Mouse (Mus musculus): ENCODE data around the gene Calcoco1. TPM values are rescaled to one million over a fixed set of nuclear protein-coding genes. Genes with fewer than 3 reads are reported as not detected.

Calcoco1 gene
- total RNA-seq, 2 experiments from 2014 or later = 111 to 137 TPM

DNA sequence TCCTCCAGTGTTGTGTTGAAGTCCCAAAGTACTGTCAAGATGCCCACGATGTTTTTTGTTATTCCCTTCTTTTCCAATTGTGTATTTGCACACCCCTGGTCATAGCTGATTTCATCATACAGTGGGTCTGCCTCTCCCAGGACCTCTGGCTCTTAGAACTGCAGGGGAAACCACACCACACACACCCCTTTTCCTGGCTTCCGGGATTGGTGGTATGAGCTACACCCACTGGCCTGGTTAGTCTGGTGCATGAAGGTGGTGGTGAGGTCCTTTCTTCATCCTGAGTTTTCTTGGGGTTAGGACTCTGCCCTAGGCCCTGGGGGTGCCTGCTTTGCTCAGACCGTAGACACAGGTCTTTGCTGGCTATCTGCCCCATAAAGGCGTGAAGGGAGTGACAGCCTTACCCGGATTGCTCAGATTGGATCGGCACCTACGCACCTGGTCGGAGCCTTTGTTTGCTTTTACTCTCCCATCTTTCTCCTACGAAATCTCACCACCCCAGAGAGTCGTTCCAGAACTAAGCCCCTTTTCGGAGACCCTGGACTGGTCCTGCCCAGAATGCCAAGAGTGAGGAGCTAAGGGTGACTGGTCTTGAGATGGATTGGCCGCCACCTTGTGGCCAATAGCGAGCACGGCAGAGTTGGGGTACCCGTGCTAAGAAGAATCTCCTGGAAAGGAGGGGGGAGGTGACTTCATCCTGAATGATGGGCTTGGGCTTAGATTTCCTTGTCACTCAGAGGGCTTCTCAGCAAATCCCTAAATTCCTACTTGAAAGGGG is 17.7 kb upstream of the Calcoco1 start:
- peak; percentile 47 to 57 for DNase-seq
- intact Hi-C loops (cut with DNase I) = no loop called here

DNA sequence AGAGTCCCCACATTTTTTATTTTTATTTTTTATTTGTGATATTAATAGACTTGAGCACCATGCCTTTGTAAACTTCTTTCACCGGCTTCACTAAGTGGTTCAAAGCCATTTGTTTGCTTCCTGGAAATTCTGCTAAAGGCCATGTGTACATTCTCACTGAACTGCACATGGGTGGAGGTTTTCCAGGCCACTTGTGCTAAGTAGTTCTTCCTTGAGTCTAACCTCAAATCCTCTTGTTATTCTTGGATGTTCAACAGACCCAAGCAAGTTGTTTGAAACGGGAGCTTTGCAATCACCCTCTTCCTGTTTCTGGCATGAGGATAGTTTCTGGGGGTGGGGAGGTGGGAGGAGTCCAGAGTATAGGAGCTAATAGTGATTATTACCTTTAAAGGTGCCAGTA is 16.5 kb upstream of the Calcoco1 start:
- no peak for DNase-seq
- intact Hi-C loops (cut with DNase I) = no loop called here

DNA sequence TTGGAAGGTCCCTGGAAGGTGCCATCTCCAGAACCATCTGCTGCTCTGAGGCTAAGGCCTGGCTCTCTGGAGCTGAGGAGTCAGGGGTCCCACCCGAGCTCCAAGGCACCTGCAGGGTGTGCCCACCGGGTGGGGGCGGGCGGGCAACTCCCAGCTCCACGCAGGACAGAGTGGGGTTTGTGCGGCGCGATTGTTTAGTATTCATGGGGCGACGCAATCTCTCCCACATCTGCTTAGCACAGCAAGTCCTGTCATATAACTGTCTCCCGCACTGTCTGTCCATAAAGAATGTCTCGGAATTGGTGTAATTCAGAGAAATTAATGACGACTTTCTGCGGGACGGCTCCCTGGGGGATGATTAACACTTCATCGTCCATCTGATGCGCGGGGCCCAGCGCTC is 15.1 kb upstream of the Calcoco1 start:
- no peak for DNase-seq
- intact Hi-C loops (cut with DNase I) = no loop called here

DNA sequence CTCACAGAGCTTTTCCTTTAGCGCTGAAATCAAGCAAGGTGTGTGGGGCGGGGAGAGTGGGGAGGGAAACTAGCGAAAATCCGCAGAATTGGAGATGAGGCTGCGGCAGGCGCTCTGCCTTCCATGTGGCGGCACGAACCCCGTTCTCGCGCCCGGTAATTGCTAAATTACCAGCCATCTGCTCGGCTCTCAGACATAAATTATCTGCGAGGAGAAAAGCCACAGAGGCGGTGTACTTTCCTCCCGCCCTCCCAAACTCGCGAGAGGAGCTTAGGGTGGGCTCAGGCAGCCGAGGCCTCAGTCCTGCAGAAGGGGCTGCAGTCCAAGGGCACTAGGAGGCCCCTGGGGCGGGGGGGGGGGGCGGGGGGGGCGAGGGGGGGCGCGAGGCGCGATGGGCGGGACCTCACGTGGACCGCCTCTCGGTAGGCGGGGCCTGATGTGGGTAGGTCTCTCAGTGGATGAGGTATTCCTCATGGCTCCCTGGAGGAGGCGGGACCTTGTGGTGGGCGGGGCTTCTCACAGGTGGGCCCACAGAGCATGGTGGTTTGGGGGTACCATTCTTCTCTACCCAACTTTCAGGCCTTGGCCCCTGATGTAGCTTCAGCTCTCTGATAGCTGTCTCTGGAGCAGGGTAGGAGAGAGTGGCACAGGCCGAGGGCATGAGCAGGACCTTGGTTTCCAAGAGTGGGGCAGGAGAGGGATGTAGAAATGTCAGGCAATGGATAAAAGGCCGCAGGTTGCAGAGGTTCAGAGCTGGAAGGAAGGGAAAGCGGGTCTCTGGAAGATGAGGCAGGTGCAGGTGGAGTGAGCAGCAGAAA is 14.4 kb upstream of the Calcoco1 start:
- DNase-seq = no peak
- intact Hi-C loops (cut with DNase I) = no loop called here

GRCm38 (mm10) chr15:102735031-102735430 is 13.1 kb upstream of the Calcoco1 start:
- intact Hi-C loops (cut with DNase I) = no loop called here

DNA sequence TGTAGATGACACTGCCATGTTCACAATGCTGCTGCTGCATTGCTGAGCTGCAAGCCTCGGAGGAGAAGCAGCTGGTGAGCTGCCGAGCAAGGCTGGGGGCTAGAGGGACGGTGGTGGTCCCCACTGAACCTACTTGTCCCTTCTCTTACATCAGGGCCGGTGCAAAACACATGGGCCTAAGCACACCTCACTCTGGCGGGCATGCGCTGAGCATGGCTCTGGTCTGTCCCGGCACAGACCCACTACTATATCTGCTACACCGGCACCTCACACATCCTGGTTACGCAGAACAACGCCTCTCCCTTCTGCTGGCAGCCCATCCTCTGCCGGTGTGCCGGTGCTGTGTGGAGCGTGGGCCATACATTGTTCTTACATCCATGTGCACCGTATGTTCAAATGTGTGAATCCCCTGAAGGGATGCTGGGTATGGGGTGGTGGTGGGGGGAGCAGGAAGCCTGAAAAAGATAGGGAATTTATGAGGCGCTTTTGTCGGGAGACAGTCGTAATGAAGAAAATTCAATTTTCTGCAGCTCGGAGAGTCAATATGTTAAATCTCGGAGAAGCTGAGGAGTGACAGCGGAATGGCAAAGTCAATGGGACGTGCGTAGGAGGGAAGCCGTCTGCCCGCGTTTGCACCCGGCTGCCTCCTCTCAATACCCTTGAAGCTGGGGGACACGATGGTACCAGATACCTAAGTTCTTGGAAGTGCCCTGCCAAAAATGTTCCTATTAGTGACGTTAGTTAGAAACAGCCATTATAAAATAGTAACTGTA is 12.0 kb upstream of the Calcoco1 start:
- intact Hi-C loops (cut with DNase I) = no loop called here

More at GRCm38 (mm10) chr15:102735031-102735430, 13.1 kb upstream of the Calcoco1 start:
- no peak for DNase-seq

GRCm38 (mm10) chr15:102733233-102733632 is 11.3 kb upstream of the Calcoco1 start:
- no peak for DNase-seq
- intact Hi-C loops (cut with DNase I) = no loop called here

More for the DNA sequence above, 12.0 kb upstream of the Calcoco1 start:
- DNase-seq = no peak

DNA sequence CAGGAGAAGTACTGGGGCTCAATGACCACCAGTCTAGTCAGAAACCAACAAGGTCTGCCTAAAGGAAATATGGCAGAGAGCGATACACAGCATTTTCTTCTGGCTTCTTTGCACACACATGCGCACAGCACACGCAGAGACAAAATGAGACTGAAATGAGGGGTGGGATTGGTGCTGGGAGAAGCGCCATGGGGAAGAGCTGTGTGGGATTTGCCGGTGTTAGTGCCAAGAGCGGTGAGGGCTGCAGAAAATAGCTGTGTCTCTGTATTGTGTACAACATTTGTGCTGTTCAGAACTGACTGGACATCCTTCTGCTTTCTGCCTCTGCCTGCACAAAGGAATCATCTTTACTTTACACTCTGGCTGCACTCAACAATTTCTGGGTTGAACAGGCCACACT is 10.4 kb upstream of the Calcoco1 start:
- no peak for DNase-seq
- intact Hi-C loops (cut with DNase I) = no loop called here

DNA sequence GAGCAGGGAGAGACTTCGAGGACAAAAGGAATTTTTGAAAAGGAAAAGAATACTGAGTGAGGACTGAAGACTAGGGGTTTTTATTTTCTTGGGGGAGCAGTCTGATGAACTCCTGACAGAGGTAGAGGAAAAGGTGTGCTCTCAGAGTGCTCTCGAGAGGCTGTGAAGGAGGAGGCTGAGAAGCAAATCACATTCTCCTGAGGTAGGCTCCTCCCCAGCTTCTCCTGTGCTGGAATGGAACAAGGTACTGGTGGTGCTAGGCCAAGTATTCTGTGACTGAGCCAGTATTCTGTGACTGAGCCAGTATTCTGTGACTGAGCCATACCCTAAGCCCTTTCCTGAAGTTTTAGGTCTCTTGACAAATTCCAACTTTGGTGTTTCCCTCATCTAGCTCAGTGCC is 6.0 kb upstream of the Calcoco1 start:
- DNase-seq = no peak
- intact Hi-C loops (cut with DNase I) = no loop called here

DNA sequence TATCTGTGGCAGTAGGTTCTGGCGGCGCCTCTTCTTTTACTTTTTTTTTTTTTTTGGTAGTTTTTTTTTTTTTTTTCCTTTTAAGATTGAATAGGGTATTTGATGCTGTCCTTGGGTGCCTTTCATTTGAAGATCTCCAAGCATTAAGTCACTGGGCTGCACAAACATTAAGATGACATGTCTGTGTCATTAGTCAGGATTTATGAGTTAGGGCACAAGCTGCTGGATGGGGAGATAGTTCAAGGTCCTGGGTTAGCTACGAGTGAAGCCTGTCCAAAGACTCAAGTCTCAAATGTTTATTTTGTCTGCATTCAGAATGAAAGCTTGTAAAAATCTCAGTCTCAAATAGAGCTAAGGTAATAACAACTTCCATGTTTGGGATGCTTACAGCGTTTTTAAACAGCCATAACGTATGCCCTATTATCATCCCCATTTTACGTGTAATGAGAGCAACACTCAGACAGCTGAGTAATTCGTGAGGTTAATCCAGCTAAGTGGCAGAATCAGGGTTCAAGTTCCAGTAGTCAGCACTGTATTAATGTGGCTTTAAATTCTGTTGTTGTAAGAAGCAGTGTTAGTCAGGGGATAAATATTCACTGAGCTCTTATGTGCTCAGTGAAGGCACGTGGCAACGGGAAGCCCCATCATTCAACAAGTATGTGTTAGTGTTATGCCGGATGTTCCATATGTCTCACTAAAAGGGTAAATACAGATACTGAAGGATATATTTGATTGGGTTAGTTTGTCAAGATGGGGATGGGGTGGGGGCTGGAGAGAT is 1.6 kb upstream of the Calcoco1 start:
- intact Hi-C loops (cut with DNase I) = loop anchor here (5.0 kb wide), 1 partner anchor 96 kb away; the partner anchor contains the start of genes Atf7 and Gm28047
- DNase-seq = no peak

GRCm38 (mm10) chr15:102722500-102722931 is 538 bp upstream of the Calcoco1 start:
- intact Hi-C loops (cut with DNase I) = loop anchor here (5.0 kb wide), 1 partner anchor 95 kb away; the partner anchor contains the start of genes Atf7 and Gm28047
- DNase-seq = no peak

DNA sequence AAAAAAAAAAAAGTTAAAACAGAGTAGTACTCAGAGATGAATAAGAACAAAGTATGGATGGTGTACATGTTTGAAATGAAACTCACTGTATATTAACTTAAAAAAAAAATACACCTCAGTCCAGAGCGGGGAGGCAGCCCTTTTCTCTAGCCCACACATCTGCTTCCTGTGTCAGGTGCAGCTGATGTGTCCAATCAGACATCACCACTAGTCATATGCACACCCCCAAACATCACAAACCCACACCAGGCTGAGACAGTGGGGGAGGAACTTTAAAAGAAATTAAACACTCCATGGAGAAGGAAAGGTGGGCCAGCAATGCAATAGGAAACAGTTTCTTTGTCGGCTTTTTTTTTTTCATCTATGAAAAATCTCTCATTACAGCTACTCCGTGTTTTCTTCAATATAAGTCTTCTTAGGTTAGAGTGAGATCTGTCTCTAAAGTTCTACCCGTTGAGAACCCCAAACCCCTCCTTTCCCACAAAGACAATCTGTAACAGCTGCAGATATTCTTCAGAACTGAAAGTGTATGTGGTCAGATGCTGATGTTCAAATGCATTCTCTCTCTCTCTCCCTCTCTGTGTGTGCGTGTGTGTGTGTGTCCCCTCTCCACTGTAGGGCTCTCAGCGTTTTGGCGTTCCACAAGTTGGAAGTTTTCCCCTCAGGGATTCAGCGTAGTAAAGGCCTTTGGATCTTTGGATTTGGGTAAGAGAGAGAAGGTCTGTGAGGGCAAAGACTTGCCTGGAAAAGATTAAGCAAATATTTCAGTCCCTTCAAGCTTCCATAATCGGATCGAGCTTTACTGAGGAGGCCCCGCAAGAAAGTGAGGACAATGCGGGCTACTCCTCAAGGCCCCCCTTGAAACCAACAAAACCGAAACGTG is 721 bp downstream of the Calcoco1 start:
- no peak for DNase-seq
- intact Hi-C loops (cut with DNase I) = loop anchor here (5.0 kb wide), 1 partner anchor 94 kb away; the partner anchor contains the start of genes Atf7 and Gm28047

DNA sequence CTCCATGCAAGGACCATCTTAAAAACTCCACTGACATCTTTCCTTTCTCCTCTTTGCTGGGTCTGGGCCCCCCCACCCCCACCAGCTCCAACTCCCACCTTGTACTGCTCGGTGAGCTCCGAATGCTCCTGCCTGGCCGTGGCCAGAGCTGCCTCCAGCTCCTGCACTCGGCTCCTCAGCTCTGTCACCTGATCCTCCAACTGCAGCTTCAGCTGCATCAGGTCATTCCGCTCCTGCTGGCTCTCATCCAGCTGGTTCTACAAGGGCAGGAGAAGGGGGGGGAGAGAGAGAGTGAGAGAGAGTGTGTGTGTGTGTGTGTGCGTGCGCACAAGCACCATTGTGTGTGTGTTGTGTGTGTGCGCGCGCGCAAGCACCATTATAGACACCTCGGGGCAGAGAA is 5.8 kb downstream of the Calcoco1 start:
- no peak for DNase-seq
- intact Hi-C loops (cut with DNase I) = loop anchor here (10.0 kb wide), 1 partner anchor 1381 kb away; no protein-coding TSS in a partner anchor

DNA sequence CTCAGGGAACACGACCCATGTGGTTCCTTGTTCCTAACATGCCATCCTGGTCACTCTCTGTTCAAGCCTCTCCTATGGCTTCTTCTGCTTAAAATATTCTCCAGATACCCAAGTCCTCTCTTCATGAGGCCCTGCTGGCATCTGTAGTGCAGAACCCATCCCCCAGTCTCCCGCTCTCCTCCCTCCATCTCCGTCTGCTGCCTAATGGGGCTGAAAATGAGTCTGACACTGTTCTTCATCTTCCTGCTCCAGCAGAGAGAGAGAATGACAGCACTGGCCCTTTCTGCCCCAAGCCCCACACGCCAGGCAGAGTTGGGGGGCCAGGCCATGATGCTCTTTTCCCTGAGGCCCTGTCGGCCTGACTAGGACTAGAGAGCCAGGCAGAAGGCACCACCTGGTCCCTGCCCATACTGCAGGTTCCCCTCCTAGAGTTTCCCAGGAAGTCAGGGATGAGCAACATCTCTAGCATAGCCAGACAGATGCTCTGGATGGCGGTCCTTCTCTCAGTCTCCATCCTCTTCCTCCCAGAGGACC is 14.2 kb downstream of the Calcoco1 start:
- intact Hi-C loops (cut with DNase I) = no loop called here
- DNase-seq = no peak

DNA sequence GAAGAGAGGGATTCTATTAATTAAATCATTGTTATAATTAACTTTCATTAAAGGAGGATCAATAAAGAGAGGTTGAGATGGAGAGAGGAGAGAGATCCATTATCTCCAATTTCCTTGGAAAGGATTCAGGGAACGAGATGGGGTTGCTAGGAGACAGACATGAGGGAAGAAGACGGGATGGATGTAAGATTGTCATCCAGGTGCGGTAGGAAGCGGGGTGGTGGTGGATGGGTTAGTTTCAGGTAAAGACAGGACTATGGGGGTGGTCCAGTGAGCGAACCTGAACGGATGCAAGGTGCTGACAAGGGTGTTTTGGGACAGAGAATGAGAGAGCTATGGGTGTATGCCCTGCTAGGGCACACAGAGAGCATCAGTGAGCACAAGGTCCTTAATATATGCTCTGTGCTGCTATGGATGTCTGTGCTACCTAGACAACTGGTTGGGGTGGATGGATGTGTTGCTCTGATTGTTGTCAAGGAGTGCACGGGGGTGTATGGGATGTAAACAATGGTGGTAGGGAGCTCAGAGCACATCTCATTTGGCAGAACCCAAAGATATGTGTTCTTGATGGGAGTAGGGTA is 16.0 kb downstream of the Calcoco1 start:
- intact Hi-C loops (cut with DNase I) = no loop called here
- no peak for DNase-seq

GRCm38 (mm10) chr15:102705226-102705894 is 16.6 kb downstream of the Calcoco1 start:
- intact Hi-C loops (cut with DNase I) = no loop called here
- no peak for DNase-seq

DNA sequence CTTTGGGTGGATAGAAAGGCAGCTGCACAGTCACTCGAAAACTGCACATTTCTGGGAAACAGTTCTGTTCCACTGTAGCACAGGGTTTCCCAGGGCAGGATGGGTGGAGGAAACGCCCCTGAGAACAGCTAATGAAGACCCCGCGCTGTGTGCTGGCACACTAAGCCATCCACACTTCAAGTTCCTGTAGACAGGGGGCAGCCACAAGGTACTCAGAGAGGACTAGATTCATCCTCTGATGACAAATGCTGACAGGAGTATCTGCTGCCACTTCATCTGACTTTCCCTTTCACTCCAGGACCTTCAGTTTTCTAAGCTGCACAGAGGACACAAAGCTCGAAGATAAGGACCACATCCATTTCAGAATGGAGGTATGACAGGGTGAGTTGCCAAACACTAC is 17.2 kb downstream of the Calcoco1 start:
- intact Hi-C loops (cut with DNase I) = no loop called here
- no peak for DNase-seq

DNA sequence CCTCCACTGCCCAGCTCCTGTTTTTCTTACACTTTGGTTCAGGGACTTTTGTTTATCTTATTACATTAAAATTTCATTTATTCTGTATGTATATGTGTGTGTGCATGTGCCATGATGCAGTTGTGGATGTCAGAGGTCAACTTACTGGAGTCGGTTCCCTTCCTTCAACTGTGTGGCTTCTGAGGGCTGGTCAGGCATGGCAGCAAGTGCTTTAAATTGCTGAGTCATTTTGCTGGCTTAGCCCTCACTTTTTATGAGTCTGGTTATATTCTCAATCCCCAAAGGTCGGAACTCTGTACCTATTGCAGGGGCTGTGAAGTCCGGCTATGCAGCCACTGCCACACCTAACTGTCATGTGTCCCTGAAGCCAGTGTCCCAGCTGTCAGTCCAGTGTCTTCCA is 19.0 kb downstream of the Calcoco1 start:
- intact Hi-C loops (cut with DNase I) = no loop called here
- DNase-seq = no peak

All from heart, postnatal 36 days (tissue).